Mouse (Mus musculus) ES-E14 (cell line): ENCODE data around the gene Anapc4.

Source experiments
- CHD2 ChIP-seq: IDR thresholded peaks from 2 replicates; pipeline ENCODE4 v1.6.1; 2014; ENCODE audit warnings: mild to moderate bottlenecking, low read depth, low read length, inconsistent platforms
- HCFC1 ChIP-seq: IDR thresholded peaks from 2 replicates; pipeline ENCODE4 v1.6.1; 2012; ENCODE audit warnings: low read length, inconsistent platforms, borderline replicate concordance; ENCODE audit not compliant: insufficient read depth
- ZC3H11A ChIP-seq: IDR thresholded peaks from 2 replicates; pipeline ENCODE4 v1.6.1; 2012; ENCODE audit warnings: low read depth, mild to moderate bottlenecking, inconsistent platforms, low read length, borderline replicate concordance

- no peak for TF ChIP-seq CHD2
- TF ChIP-seq HCFC1, result no peak
- TF ChIP-seq ZC3H11A, result no peak
Measured at GRCm38 (mm10) chr5:52889919-52890318, 56.1 kb downstream of the Anapc4 start.
